Mouse (Mus musculus) cerebellum, adult 2 months (tissue): ENCODE measurements around the gene Olfm1.

ENCODE experiments used
- CTCF ChIP-seq: fragments of 200-500 bp; IDR thresholded peaks from 2 replicates; pipeline ENCODE4 v1.5.1; 2011; ENCODE audit warnings: low read depth, mild to moderate bottlenecking, control low read depth, low read length, moderate library complexity, borderline replicate concordance; ENCODE audit not compliant: insufficient read depth
- POLR2A ChIP-seq: fragments of 200-500 bp; IDR thresholded peaks from 2 replicates; pipeline ENCODE4 v1.6.1; 2011; ENCODE audit warnings: low read length, control low read depth, borderline replicate concordance; ENCODE audit not compliant: insufficient read depth

DNA sequence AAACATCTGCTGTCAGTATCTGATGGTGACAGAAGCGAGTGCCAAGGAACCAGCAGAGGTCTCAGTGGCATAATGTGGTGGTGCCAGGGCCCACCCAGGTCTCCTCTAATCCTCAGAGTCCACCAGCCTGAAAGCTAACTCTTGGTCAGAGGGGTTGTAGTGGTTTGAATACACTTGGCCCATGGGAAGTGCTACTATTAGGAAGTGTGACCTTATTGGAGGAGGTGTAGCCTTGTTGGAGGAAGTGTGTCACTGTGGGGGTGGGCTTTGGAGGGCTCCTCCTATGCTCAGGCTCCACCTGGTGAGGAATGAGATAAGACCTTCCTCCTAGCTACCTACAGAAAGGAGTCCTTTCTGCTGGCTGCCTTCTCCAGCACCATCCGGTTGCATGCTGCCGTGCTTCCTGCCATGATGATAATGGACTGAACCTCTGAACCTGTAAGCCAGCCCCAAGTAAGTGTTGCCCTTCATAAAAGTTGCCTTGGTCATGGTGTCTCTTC is 75.0 kb downstream of the Olfm1 start:
- TF ChIP-seq CTCF (no peak), POLR2A (no peak)
